Comparison of ENCODE assay signal across 13 mouse cellular contexts in the genomic region with DNA sequence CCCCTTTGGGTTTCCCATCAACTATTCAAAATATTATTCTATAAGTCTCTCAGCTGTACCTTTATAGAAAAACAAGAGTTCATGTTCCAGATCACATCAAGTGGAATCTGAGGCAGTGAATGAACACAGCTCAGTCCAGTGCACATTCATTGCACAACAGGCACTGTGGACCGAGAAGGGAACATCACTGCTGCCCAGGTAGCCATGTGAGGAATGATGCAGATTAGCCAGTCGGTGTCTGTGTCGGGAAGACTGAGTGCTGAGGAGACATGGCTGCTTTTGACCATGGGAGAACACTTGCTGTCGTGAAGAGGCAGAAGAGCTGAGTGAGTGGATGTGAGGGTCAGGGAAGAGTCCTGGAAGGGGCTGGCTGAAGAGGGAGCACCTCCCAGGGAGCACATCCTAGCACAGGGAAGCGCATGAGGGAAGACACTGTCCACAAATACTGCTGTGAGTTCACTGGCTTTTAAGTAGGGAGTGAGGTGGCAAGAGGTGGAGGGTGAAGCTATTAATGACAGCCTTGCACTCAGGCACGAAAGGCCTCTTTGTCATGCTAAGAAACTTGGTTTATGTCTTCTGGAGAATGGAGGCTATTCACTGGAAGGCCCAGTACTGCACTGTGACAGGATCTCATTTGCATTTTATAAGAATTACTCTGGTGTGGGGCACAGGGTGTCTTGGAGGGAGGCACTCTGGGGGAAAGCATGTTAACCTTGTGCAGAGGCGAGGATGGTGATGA. TPM values are rescaled to one million over a fixed set of nuclear protein-coding genes. Genes with fewer than 3 reads are reported as not detected.
DNase-seq lines count a peak whose midpoint lies in the region; ATAC-seq and TF ChIP-seq lines count a peak whose summit lies in the region.
"Had no signal": no experiment of that assay in that cellular context is flagged by ENCODE, and none has a peak within 500 bp of the region (broad histone marks: within the 10 kb centered on the region; RNA-seq: fewer than 3 reads in every experiment).

No protein-coding gene starts in this region.

- H3K9ac ChIP-seq in heart, embryonic 11.5 days (ENCODE audit: low read depth, low read length), result no peak overlapping the region
- H3K9ac ChIP-seq in hindbrain, postnatal 0 days (replicated peaks; ENCODE audit: low read length), result no peak overlapping the region
- H3K9ac ChIP-seq: embryonic facial prominence, embryonic 12.5 days; limb, embryonic 15.5 days; stomach, embryonic 15.5 days had no signal

- no peak overlapping the region for H3K27ac ChIP-seq in heart, embryonic 11.5 days (ENCODE audit: low read depth, low read length)
- H3K27ac ChIP-seq in testis, adult 2 months (ENCODE audit: control insufficient read depth, insufficient read depth, low read depth, low read length), result peak overlapping the region; percentile 46
- peak overlapping the region; percentile 64; the same call in 1 of the 2 replicates for H3K27ac ChIP-seq in hindbrain, postnatal 0 days
- H3K27ac ChIP-seq: embryonic facial prominence, embryonic 12.5 days; limb, embryonic 15.5 days; stomach, embryonic 15.5 days had no signal

- TF ChIP-seq POLR2A in testis, adult 2 months (IDR thresholded peaks at IDR 0.05; ENCODE audit: control insufficient read depth, low read depth, low read length), result no peak

- no peaks in the 10 kb centered on the region for H3K27me3 ChIP-seq in heart, embryonic 11.5 days (ENCODE audit: control insufficient read depth, insufficient read depth, low read length)
- H3K27me3 ChIP-seq in testis, adult 2 months (ENCODE audit: control insufficient read depth, insufficient read depth, low read length), result no peaks in the 10 kb centered on the region
- H3K27me3 ChIP-seq in hindbrain, postnatal 0 days (ENCODE audit: insufficient read depth, low read length), result no peaks in the 10 kb centered on the region
- H3K27me3 ChIP-seq: embryonic facial prominence, embryonic 12.5 days; limb, embryonic 15.5 days; stomach, embryonic 15.5 days had no signal

- ATAC-seq in heart, embryonic 11.5 days (replicated peaks; ENCODE audit: insufficient number of reproducible peaks, low FRiP score, low TSS enrichment), result no peak
- ATAC-seq in hindbrain, postnatal 0 days, result peak; percentile 33; the same call in 1 of the 2 replicates
- no peak for ATAC-seq in cerebellum, adult (ENCODE audit: insufficient number of reproducible peaks, low FRiP score, low TSS enrichment)
- ATAC-seq: lung, postnatal 0 days had no signal

- peak; percentile 74 for DNase-seq in heart, adult 11 months
- DNase-seq in testis, postnatal 14 days (ENCODE audit: low spot score), result no peak
- DNase-seq in hindbrain, postnatal 0 days (ENCODE audit: low spot score), result no peak
- DNase-seq in thymus, postnatal 10 days (ENCODE audit: low spot score in 2 of 2), result no peak
- DNase-seq in lung, postnatal 14 days, result no peak
- DNase-seq: layer of hippocampus, adult 9-11 months had no signal

- 85% methylated on average over 7 of the region's 7 CpGs for WGBS in heart, embryonic 11.5 days (ENCODE audit: insufficient replicate concordance)
- 49% methylated on average over 7 of the region's 7 CpGs for WGBS in hindbrain, postnatal 0 days

- no peak overlapping the region for H3K4me2 ChIP-seq in heart, embryonic 11.5 days
- no peak overlapping the region for H3K4me2 ChIP-seq in hindbrain, postnatal 0 days (ENCODE audit: low read depth, low read length)
- H3K4me2 ChIP-seq: embryonic facial prominence, embryonic 12.5 days; limb, embryonic 15.5 days; stomach, embryonic 15.5 days had no signal

- peaks cover 10% of the 10 kb centered on the region for H3K4me1 ChIP-seq in heart, embryonic 11.5 days (ENCODE audit: control insufficient read depth, insufficient read depth, low read length)
- H3K4me1 ChIP-seq in testis, adult 2 months (ENCODE audit: control insufficient read depth, insufficient read depth, low read length), result no peaks in the 10 kb centered on the region; the same call in 1 of the 2 replicates
- H3K4me1 ChIP-seq in hindbrain, postnatal 0 days (ENCODE audit: insufficient read depth, low read length), result peaks cover 9% of the 10 kb centered on the region
- H3K4me1 ChIP-seq: embryonic facial prominence, embryonic 12.5 days; limb, embryonic 15.5 days; stomach, embryonic 15.5 days had no signal

- H3K4me3 ChIP-seq in heart, embryonic 11.5 days (ENCODE audit: low read depth, low read length), result no peak overlapping the region
- no peak overlapping the region for H3K4me3 ChIP-seq in testis, adult 2 months (ENCODE audit: control insufficient read depth, low read depth, low read length)
- no peak overlapping the region for H3K4me3 ChIP-seq in hindbrain, postnatal 0 days (ENCODE audit: low read length)
- H3K4me3 ChIP-seq: embryonic facial prominence, embryonic 12.5 days; limb, embryonic 15.5 days; stomach, embryonic 15.5 days had no signal

- TF ChIP-seq CTCF in testis, adult 2 months (IDR thresholded peaks at IDR 0.05; ENCODE audit: control insufficient read depth, insufficient read depth, insufficient replicate concordance, low read depth, low read length), result no peak
- TF ChIP-seq CTCF in hindbrain, postnatal 0 days (IDR thresholded peaks at IDR 0.05; ENCODE audit: low read depth), result no peak

- no peaks in the 10 kb centered on the region for H3K36me3 ChIP-seq in heart, embryonic 11.5 days (ENCODE audit: control insufficient read depth, insufficient read depth, low read length)
- no peaks in the 10 kb centered on the region for H3K36me3 ChIP-seq in testis, adult 2 months (ENCODE audit: control insufficient read depth, insufficient read depth, low read length)
- no peaks in the 10 kb centered on the region for H3K36me3 ChIP-seq in hindbrain, postnatal 0 days (ENCODE audit: insufficient read depth, low read length)
- H3K36me3 ChIP-seq: embryonic facial prominence, embryonic 12.5 days; limb, embryonic 15.5 days; stomach, embryonic 15.5 days had no signal

- H3K9me3 ChIP-seq in heart, embryonic 11.5 days (replicated peaks; ENCODE audit: control insufficient read depth, low read length), result no peaks in the 10 kb centered on the region
- H3K9me3 ChIP-seq in hindbrain, postnatal 0 days (ENCODE audit: low read length), result no peaks in the 10 kb centered on the region
- H3K9me3 ChIP-seq: embryonic facial prominence, embryonic 12.5 days; limb, embryonic 15.5 days; stomach, embryonic 15.5 days had no signal

RNA-seq across cellular contexts. Expression of gene Igsf11, which starts 54.8 kb away (rescaled TPM):
- 0.23 and 0.49 TPM in 2 replicates for polyA plus RNA-seq in heart, embryonic 11.5 days (2014; fragmentation: Nextera tagmentation; extraction: Ambion mirVana)
- 91.8 and 95.5 TPM in 2 replicates for polyA plus RNA-seq in testis, adult 2 months (2012; rRNA removed)
- 20.5 and 24.5 TPM in 2 replicates for total RNA-seq in hindbrain, postnatal 0 days (2014; rRNA removed)
- 4.9 and 5.8 TPM in 2 replicates for polyA plus RNA-seq in hindbrain, postnatal 0 days (2015; fragmentation: Nextera tagmentation; extraction: Ambion mirVana)

Comparison
In these comparisons a context has a peak if more than half of its experiments do, and no peak if none do; other contexts are left out.
1. RNA of gene Igsf11, which starts 54.8 kb away (polyA plus RNA-seq): 91.8 to 95.5 TPM in testis, adult 2 months; 4.9 to 5.8 TPM in hindbrain, postnatal 0 days and 0.23 to 0.49 TPM in heart, embryonic 11.5 days; every median in the first group is over 10 times any median in the second.